Mouse (Mus musculus) ES-Bruce4 (cell line): ENCODE data around the gene Trub1. TPM values are rescaled to one million over a fixed set of nuclear protein-coding genes. Genes with fewer than 3 reads are reported as not detected.

Experiments used
- H3K27ac ChIP-seq: 2 replicates; pipeline ENCODE4 v1.5.1; 2012; ENCODE audit warnings: low read length, inconsistent platforms; ENCODE audit not compliant: insufficient read depth
- H3K27me3 ChIP-seq: 2 replicates; pipeline ENCODE4 v1.6.1; 2012; ENCODE audit warnings: mild to moderate bottlenecking, low read length, inconsistent platforms; ENCODE audit not compliant: control insufficient read depth, poor library complexity, insufficient read depth, severe bottlenecking
- H3K36me3 ChIP-seq: 2 replicates; pipeline ENCODE4 v1.6.1; 2012; ENCODE audit warnings: inconsistent platforms, mild to moderate bottlenecking, low read length, moderate library complexity; ENCODE audit not compliant: control insufficient read depth, poor library complexity, insufficient read depth, severe bottlenecking
- H3K4me1 ChIP-seq: one replicate; pipeline ENCODE4 v1.8.1; 2011; ENCODE audit warnings: low read length; ENCODE audit not compliant: control insufficient read depth, insufficient read depth
- H3K4me3 ChIP-seq: 2 replicates; pipeline ENCODE4 v1.5.1; 2011; ENCODE audit warnings: low read depth, mild to moderate bottlenecking, low read length
- H3K9ac ChIP-seq: 2 replicates; pipeline ENCODE4 v1.6.1; 2012; ENCODE audit warnings: low read depth, mild to moderate bottlenecking, inconsistent platforms; ENCODE audit not compliant: poor library complexity, severe bottlenecking
- H3K9me3 ChIP-seq: replicated peaks from 2 replicates; pipeline ENCODE4 v1.6.1; 2012; ENCODE audit warnings: mild to moderate bottlenecking, low read length, inconsistent platforms; ENCODE audit not compliant: control insufficient read depth, poor library complexity, insufficient read depth, severe bottlenecking
- CTCF ChIP-seq: IDR thresholded peaks from one replicate; pipeline ENCODE4 v1.8.1; 2011; ENCODE audit warnings: low read depth, low read length
- EP300 ChIP-seq: IDR thresholded peaks from 2 replicates; pipeline ENCODE4 v1.6.1; 2011; ENCODE audit warnings: low read depth, low read length; ENCODE audit not compliant: insufficient read depth
- POLR2A ChIP-seq: IDR thresholded peaks from one replicate; pipeline ENCODE4 v1.8.1; 2011; ENCODE audit warnings: low read length; ENCODE audit not compliant: insufficient read depth
- polyA plus RNA-seq: library from polyadenylated mRNA; stranded (reverse); fragments of >200 nt; gene quantifications from 2 replicates; pipeline ENCODE4 v1.2.4, GENCODE M21; 2011; ENCODE audit warnings: low read depth; ENCODE audit not compliant: missing spikeins, insufficient read depth, insufficient read length

The Trub1 gene
- polyA plus RNA-seq, 1 experiment: 42.4 TPM

DNA sequence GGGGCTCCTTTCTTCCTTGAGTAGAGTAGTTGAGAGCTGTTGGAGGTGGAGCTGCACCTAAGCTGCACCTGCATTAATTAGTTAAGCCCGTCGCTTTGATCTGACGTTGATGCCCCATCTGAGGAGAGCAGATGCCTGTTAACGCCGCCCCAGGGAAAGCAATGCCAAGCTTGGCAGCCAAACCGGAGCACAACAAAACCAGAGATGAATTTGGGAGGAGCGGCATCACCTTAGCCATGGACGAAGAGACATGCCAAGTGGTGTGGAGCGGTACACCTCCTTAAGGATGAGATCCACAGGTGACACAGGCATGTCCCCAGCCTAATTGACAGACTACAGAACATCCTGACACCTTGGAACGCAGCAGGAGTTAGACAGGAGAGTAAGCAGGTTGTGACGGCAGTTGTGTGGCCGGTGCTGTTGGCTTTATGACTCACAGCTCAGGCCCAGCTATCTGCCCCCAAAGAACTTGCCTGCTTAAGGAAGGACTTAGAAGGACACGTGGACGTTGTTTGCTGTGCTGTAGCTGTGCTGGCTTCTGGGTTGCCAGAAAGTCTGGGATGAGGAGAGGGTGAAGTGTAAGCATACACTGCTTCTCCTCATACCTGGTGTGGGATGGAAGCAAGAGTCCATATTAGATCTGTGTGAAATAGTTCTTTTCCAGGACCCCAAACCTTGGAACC is 24.8 kb upstream of the Trub1 start:
- no peaks in the 10 kb centered on the region for H3K9me3 ChIP-seq
- H3K27ac ChIP-seq: no peak overlapping the region
- TF ChIP-seq POLR2A (no peak), EP300 (no peak), CTCF (no peak)
- H3K4me3 ChIP-seq: no peak overlapping the region
- no peaks in the 10 kb centered on the region for H3K36me3 ChIP-seq
- no peak overlapping the region for H3K9ac ChIP-seq
- H3K27me3 ChIP-seq: no peaks in the 10 kb centered on the region
- H3K4me1 ChIP-seq: no peaks in the 10 kb centered on the region

DNA sequence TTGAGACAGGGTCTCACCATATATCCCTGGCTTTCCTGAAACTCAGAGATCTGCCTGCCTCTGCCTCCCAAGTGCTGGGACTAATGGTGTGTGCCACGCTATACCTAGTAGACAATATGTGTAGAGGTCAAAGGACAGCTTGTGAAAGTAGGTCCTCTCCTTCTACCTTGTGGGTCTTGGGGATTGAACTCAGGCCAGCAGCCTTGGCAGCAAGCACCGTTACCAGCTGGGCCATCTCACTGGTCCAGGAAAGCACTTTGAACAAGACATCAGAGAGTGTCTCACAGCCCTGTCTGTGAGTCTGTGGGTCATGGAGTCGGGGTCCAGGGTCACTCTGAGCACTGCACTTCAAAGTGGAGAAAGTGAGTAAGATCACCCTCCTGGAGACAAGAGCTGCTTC is 24.1 kb upstream of the Trub1 start:
- no peaks in the 10 kb centered on the region for H3K4me1 ChIP-seq
- TF ChIP-seq CTCF (no peak), EP300 (no peak), POLR2A (no peak)
- no peaks in the 10 kb centered on the region for H3K36me3 ChIP-seq
- no peak overlapping the region for H3K27ac ChIP-seq
- H3K4me3 ChIP-seq: no peak overlapping the region
- no peak overlapping the region for H3K9ac ChIP-seq
- no peaks in the 10 kb centered on the region for H3K9me3 ChIP-seq
- no peaks in the 10 kb centered on the region for H3K27me3 ChIP-seq

DNA sequence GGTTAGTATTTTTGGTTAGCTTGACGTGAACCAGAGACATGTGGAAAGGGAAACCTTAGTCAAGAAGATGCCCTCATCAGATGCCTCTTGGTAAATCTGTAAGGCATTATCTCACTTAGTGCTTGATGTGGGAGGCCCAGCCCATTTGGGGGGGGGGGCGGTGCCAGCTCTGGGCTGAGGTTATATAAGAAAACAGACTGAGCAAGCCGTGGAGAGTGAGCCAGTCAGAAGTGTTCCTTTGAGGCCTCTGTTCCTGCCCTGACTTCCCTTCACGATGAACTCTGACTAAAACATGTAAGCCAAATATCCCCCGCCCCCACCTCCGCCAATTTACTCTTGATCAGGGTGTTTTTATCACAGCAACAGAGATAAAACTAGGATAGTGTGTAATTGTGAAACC is 22.8 kb upstream of the Trub1 start:
- no peak for TF ChIP-seq CTCF
- no peak for TF ChIP-seq EP300
- no peak for TF ChIP-seq POLR2A
- no peaks in the 10 kb centered on the region for H3K9me3 ChIP-seq
- no peak overlapping the region for H3K9ac ChIP-seq
- H3K27ac ChIP-seq: no peak overlapping the region
- no peaks in the 10 kb centered on the region for H3K27me3 ChIP-seq
- no peaks in the 10 kb centered on the region for H3K4me1 ChIP-seq
- H3K36me3 ChIP-seq: no peaks in the 10 kb centered on the region
- H3K4me3 ChIP-seq: no peak overlapping the region

DNA sequence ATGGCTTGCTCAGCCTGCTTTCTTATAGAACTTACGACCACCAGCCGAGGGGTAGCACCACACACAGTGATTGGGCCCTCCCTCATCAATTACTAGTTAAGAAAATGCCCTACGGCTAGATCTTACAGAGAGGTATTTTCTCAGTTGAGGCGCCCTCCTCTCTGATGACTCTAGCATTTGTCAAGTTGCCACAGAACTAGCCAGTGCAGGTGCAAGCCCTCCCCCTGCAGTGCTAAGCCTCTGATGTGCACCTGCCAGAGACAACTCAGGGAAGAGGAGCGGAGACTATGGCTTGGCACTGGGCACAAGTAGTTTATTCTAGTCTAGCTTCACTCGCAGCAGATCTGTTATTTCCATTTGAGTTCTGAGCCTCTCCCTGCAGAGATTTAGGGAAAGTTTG is 21.2 kb upstream of the Trub1 start:
- Histone ChIP-seq H3K27me3 (no peaks in the 10 kb centered on the region; the same call in 1 of the 2 replicates), H3K9me3 (no peaks in the 10 kb centered on the region), H3K36me3 (no peaks in the 10 kb centered on the region), H3K9ac (no peak overlapping the region), H3K4me3 (no peak overlapping the region), H3K27ac (no peak overlapping the region), H3K4me1 (no peaks in the 10 kb centered on the region)
- no peak for TF ChIP-seq POLR2A
- no peak for TF ChIP-seq CTCF
- TF ChIP-seq EP300: no peak

DNA sequence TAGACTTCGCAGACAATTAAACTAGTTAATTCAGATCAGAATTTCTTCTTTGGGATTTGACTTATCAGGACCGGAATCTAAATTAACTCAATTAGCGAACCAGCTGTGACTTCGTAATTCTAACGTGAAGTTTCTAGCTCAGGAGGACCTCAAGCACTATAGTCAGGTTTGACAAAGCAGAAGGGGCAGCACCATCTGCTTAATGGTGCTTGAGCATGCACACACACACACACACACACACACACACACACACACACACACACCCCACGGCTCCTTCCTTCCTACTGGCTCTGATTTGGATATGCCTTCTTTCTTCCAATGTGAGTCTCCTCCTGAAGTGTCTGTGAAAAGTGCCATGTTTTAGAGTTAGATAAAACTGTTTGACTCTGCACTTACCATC is 18.7 kb upstream of the Trub1 start:
- no peak overlapping the region for H3K9ac ChIP-seq
- no peaks in the 10 kb centered on the region for H3K36me3 ChIP-seq
- H3K27ac ChIP-seq: no peak overlapping the region
- no peak for TF ChIP-seq CTCF
- no peak for TF ChIP-seq POLR2A
- no peak for TF ChIP-seq EP300
- H3K9me3 ChIP-seq: no peaks in the 10 kb centered on the region
- H3K4me1 ChIP-seq: no peaks in the 10 kb centered on the region
- no peaks in the 10 kb centered on the region; the same call in 1 of the 2 replicates for H3K27me3 ChIP-seq
- H3K4me3 ChIP-seq: no peak overlapping the region

DNA sequence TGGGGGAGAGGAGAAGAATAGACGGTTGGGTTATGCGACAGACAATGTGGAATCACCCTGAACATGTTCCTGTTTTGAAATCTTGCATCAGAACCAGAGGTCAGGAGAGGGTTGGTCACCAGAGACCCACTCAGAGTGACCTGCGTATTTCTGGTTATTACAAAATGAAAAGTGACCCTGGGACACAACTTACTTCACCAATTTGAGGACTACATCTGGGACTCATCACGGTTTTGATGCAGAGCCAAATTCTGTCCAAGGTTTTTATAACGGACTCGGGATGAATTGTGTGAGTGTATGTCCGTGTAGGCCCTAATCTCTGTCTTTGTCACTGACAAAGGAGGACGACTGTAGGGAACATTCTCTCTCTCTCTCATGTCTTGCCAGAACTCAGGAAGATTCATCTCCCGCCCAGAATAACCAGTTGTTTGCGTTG is 16.1 kb upstream of the Trub1 start:
- Histone ChIP-seq H3K36me3 (no peaks in the 10 kb centered on the region), H3K9ac (no peak overlapping the region), H3K27ac (no peak overlapping the region), H3K27me3 (no peaks in the 10 kb centered on the region; the same call in 1 of the 2 replicates), H3K9me3 (no peaks in the 10 kb centered on the region), H3K4me3 (no peak overlapping the region), H3K4me1 (no peaks in the 10 kb centered on the region)
- no peak for TF ChIP-seq EP300
- TF ChIP-seq POLR2A: no peak
- TF ChIP-seq CTCF: no peak
